Mouse (Mus musculus) liver, embryonic 16.5 days (tissue): ENCODE results near the gene Mcf2l. TPM values are rescaled to one million over a fixed set of nuclear protein-coding genes. Genes with fewer than 3 reads are reported as not detected.

Source experiments
- ATAC-seq: fragments of 200-750 bp; cut with Nextera tagmentation; 2 replicates; pipeline ENCODE4 v1.8.0; 2017; ENCODE audit warnings: low read depth, mild to moderate bottlenecking, moderate number of reproducible peaks, moderate library complexity
- H3K27ac ChIP-seq: fragments of 300-500 bp; sonication (generic); 2 replicates; pipeline ENCODE4 v1.5.1; 2014; ENCODE audit warnings: mild to moderate bottlenecking, low read length
- H3K27me3 ChIP-seq: fragments of 300-500 bp; sonication (generic); 2 replicates; pipeline ENCODE4 v1.6.1; 2014; ENCODE audit warnings: low read depth, low read length, mixed read lengths; ENCODE audit not compliant: control insufficient read depth, insufficient read depth
- H3K36me3 ChIP-seq: fragments of 300-500 bp; sonication (generic); 2 replicates; pipeline ENCODE4 v1.6.1; 2014; ENCODE audit warnings: mild to moderate bottlenecking; ENCODE audit not compliant: control insufficient read depth, insufficient read depth
- H3K4me1 ChIP-seq: fragments of 300-500 bp; sonication (generic); 2 replicates; pipeline ENCODE4 v1.6.1; 2014; ENCODE audit warnings: low read depth, low read length, mixed read lengths; ENCODE audit not compliant: control insufficient read depth
- H3K4me2 ChIP-seq: fragments of 300-500 bp; sonication (generic); 2 replicates; pipeline ENCODE4 v1.6.1; 2014; ENCODE audit warnings: low read depth, low read length, mixed read lengths
- H3K4me3 ChIP-seq: fragments of 300-500 bp; sonication (generic); 2 replicates; pipeline ENCODE4 v1.5.1; 2014; ENCODE audit warnings: low read depth, mild to moderate bottlenecking, low read length
- H3K9ac ChIP-seq: fragments of 300-500 bp; sonication (generic); 2 replicates; pipeline ENCODE4 v1.6.1; 2014; ENCODE audit warnings: low read depth, low read length
- H3K9me3 ChIP-seq: fragments of 300-500 bp; sonication (generic); replicated peaks from 2 replicates; pipeline ENCODE4 v1.6.1; 2016; ENCODE audit warnings: low read length; ENCODE audit not compliant: control insufficient read depth
- WGBS: fragments of 180-500 bp; shearing (Covaris S2); extraction: QIAGEN DNeasy Blood & Tissue Kit; methylation state at CpG from one replicate; pipeline ENCODE4 v1.1.7; 2014; ENCODE audit not compliant: insufficient replicate concordance; 5-methylcytosine and 5-hydroxymethylcytosine counted together
- polyA plus RNA-seq: library from polyadenylated mRNA; unstranded; fragments of >200 nt; fragmentation: Nextera tagmentation; extraction: Ambion mirVana; gene quantifications from 2 replicates; pipeline ENCODE4 v1.2.1, GENCODE M21; 2015

The Mcf2l gene
- polyA plus RNA-seq, 1 experiment from 2014 or later: 1.3 TPM

DNA sequence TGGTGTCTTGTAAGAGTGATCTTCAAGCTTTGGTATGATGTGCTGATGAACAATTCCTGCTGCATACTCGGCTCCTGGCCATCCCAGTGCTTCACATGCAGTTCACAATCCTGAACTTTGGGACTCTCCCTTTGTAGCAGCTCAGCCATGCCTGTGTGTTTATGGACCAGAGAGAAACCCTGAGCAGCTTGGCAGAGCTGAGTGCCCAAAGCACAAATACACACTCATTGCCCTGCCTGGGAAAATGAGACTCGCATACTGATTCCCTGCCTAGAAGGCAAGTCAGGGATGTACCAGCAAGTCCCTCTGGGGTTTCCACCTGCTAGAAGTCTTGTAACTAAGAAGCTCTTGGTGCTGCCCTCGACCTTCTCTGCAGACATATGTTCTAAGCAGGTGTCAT is 3.9 kb upstream of the Mcf2l start:
- ATAC-seq: no peak

DNA sequence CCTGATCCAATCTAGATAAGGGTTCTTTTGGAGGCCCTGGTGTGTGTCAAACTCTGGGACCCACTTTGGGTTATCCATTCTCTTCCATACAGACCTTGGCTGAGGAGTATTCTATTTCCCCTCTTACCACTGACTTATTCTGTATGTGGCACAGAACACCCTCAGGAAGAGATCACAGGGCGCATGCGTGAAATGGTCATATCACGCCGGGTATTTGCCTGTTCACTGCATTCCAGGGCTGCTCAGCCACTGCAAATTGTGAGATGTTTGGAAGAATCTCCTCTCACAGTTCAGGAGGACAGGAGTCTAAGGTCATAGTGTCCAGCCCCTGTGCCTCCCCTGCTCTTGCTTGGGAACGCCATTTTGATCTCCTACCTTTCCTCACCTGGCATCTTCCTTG is 3.0 kb upstream of the Mcf2l start:
- ATAC-seq: no peak

More for the DNA sequence above, 3.9 kb upstream of the Mcf2l start:
- Histone ChIP-seq H3K4me2 (no peak overlapping the region), H3K4me1 (no peaks in the 10 kb centered on the region; the same call in none of the 2 replicates), H3K27ac (no peak overlapping the region), H3K4me3 (no peak overlapping the region), H3K27me3 (peaks cover 43% of the 10 kb centered on the region), H3K9me3 (no peaks in the 10 kb centered on the region), H3K9ac (no peak overlapping the region), H3K36me3 (no peaks in the 10 kb centered on the region)
- 45% methylated on average over 3 of the region's 3 CpGs for WGBS

DNA sequence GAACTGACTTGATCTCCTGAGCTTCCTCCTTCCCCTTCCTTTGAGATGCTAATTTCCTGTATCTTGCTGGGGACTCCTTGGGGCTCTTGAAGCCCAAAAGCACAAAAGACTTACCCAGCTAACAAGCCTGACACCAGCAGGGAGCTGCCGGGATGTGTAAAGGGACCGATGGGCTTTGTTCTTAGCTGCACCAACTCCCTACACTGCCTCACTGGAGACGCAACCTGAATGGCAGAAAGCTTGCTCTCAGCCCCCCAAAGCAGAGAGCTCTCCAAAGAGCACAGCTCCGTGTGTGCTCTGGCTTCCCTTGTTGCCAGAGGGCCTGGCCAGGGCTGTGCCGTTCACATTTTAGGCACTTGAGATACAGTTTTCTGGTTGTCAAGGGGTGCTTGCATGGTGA is 2.1 kb upstream of the Mcf2l start:
- ATAC-seq: no peak
- WGBS: 19% methylated on average over 5 of the region's 5 CpGs
- peaks cover 54% of the 10 kb centered on the region for H3K27me3 ChIP-seq
- no peaks in the 10 kb centered on the region for H3K9me3 ChIP-seq
- no peak overlapping the region for H3K27ac ChIP-seq
- no peak overlapping the region for H3K4me3 ChIP-seq
- H3K4me1 ChIP-seq: no peaks in the 10 kb centered on the region; the same call in none of the 2 replicates
- no peak overlapping the region for H3K4me2 ChIP-seq
- no peaks in the 10 kb centered on the region for H3K36me3 ChIP-seq
- no peak overlapping the region for H3K9ac ChIP-seq

More for the DNA sequence above, 3.0 kb upstream of the Mcf2l start:
- Histone ChIP-seq H3K4me2 (no peak overlapping the region), H3K27me3 (peaks cover 49% of the 10 kb centered on the region), H3K4me1 (no peaks in the 10 kb centered on the region; the same call in none of the 2 replicates), H3K4me3 (no peak overlapping the region), H3K9me3 (no peaks in the 10 kb centered on the region), H3K36me3 (no peaks in the 10 kb centered on the region), H3K27ac (no peak overlapping the region), H3K9ac (no peak overlapping the region)
- 74% methylated on average over 5 of the region's 5 CpGs for WGBS

DNA sequence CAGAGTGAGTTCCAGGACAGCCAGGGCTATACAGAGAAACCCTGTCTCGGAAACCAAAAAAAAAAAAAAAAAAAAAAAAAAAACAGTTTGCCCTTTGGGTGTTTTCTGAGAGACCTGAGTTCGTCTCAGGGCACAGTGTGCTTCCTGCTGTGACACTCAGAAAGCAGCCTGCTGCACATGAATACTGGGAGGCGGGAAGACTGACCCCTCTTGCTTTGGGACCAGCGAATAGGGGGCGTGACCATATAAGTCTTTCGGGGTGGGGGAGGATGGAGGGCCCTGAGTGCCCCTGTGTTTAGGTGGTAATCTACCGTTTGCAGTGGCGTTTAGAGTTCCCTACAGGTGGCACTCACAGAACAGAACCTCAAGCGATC is 636 bp upstream of the Mcf2l start:
- Histone ChIP-seq H3K27ac (no peak overlapping the region), H3K27me3 (peaks cover 51% of the 10 kb centered on the region), H3K4me2 (peak overlapping the region; percentile 60), H3K36me3 (no peaks in the 10 kb centered on the region), H3K4me3 (no peak overlapping the region; the same call in 1 of the 2 replicates), H3K9me3 (no peaks in the 10 kb centered on the region), H3K4me1 (no peaks in the 10 kb centered on the region; the same call in none of the 2 replicates), H3K9ac (no peak overlapping the region)
- ATAC-seq: no peak
- 10% methylated on average over 8 of the region's 9 CpGs for WGBS

DNA sequence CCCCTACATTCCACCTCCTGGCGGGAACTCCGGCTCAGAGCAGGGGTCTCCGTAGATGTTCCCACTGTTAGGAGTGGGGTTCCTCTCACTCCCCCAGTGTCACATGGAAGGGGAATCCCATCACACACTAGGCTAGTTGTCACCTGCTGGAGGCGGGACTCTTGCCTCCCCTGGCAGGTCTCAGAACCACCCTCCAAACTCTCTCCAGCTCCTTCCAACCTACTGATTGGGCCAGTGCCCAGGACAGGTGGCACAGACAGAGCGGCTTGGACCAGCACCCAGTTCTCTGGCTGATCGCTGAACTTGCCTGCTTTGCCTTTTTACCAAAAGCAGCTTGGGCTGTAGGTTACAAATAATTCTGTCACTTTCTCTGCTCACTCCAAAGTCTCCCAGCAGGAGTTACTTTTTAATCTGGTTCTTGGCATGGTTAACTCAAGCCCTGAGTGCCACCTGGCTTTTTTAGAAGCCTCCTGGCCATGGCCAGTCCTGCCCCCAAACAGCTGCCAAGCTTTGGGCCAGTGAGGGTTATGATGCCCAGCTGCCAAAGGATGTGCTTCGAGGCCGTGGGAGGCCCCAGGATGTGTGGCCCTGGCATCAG is 687 bp downstream of the Mcf2l start:
- ATAC-seq: 0 out of 2 replicates have a peak, but pooled peaks have one; percentile 16

DNA sequence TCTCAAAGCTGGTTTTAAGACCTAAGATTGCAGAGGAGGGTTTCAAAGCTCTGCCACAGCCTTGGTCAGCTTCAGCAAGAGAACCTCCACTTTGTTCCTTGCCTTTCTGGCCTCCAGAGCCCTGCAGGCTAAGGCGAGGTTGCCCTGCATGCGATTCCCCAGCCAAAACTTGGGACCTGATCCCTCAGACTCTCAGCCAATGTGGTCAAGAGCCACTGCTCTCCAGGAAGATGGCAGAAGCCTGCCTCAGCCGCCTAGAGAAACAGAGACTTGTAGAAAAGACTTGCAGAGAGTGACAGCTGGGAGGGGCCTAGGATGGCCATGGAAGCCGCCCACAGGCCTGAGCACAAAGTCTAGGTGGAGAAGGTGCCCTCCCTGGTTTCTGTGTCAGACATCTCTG is 1.4 kb downstream of the Mcf2l start:
- H3K4me2 ChIP-seq: no peak overlapping the region
- H3K4me3 ChIP-seq: no peak overlapping the region
- H3K9me3 ChIP-seq: no peaks in the 10 kb centered on the region
- H3K27me3 ChIP-seq: peaks cover 53% of the 10 kb centered on the region
- no peak overlapping the region for H3K9ac ChIP-seq
- H3K36me3 ChIP-seq: no peaks in the 10 kb centered on the region
- no peaks in the 10 kb centered on the region; the same call in none of the 2 replicates for H3K4me1 ChIP-seq
- ATAC-seq: no peak
- no peak overlapping the region for H3K27ac ChIP-seq
- 54% methylated on average over 4 of the region's 4 CpGs for WGBS

More for the DNA sequence above, 687 bp downstream of the Mcf2l start:
- H3K9me3 ChIP-seq: no peaks in the 10 kb centered on the region
- H3K27me3 ChIP-seq: peaks cover 50% of the 10 kb centered on the region
- H3K9ac ChIP-seq: no peak overlapping the region
- H3K27ac ChIP-seq: no peak overlapping the region
- peak overlapping the region; percentile 51; the same call in 1 of the 2 replicates for H3K4me3 ChIP-seq
- no peaks in the 10 kb centered on the region for H3K36me3 ChIP-seq
- peak overlapping the region; percentile 60 for H3K4me2 ChIP-seq
- 29% methylated on average over 8 of the region's 8 CpGs for WGBS
- no peaks in the 10 kb centered on the region; the same call in none of the 2 replicates for H3K4me1 ChIP-seq

DNA sequence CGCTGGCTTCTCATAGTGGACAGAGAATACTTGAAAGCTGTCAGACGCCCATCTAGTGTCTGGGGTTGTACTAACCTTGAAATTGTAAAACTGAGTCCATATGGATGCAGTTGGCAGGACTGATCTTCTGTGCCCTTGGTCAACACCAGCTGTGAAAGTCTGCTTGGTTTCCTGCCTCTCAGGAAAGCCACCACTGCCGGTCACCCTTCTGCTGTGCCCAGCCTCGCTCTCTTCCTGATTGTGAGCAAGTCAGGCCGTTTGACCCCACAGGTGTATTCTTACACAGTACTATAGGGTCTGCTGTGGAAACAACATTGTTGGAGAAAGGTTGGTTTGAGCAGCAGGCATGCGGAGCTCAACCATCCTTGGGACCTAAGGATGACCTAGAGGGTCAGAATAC is 3.5 kb downstream of the Mcf2l start:
- Histone ChIP-seq H3K27me3 (peaks cover 44% of the 10 kb centered on the region), H3K4me2 (no peak overlapping the region), H3K27ac (no peak overlapping the region), H3K4me1 (no peaks in the 10 kb centered on the region; the same call in none of the 2 replicates), H3K9ac (no peak overlapping the region), H3K4me3 (no peak overlapping the region), H3K36me3 (no peaks in the 10 kb centered on the region), H3K9me3 (no peaks in the 10 kb centered on the region)
- 47% methylated on average over 6 of the region's 6 CpGs for WGBS
- no peak for ATAC-seq

DNA sequence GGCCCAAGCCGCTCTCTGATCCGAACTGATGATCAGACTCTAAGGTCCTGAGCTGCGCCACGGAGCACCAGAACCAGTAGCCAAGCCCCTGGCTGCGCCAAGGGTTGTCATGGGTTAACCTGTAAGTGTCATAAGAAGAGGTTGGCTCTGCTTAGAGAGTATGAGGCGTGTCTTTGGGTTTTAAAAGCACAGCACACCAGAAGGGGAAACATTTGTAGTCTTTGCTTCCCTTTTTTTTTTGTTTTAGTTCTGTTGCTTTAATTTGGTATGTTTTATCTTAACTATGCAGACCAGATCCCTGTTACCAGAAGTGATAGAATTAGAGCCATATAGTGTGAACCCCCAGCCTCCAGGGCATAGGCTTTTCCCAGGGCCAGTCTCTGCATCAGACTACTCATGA is 6.6 kb downstream of the Mcf2l start:
- no peak overlapping the region for H3K9ac ChIP-seq
- 63% methylated on average over 6 of the region's 6 CpGs for WGBS
- no peak overlapping the region for H3K4me3 ChIP-seq
- H3K9me3 ChIP-seq: no peaks in the 10 kb centered on the region
- no peaks in the 10 kb centered on the region; the same call in 1 of the 2 replicates for H3K4me1 ChIP-seq
- H3K27ac ChIP-seq: no peak overlapping the region
- peaks cover 29% of the 10 kb centered on the region for H3K27me3 ChIP-seq
- no peaks in the 10 kb centered on the region for H3K36me3 ChIP-seq
- H3K4me2 ChIP-seq: no peak overlapping the region
- no peak for ATAC-seq
